ENCODE assay signal across 18 mouse cellular contexts in the genomic region with DNA sequence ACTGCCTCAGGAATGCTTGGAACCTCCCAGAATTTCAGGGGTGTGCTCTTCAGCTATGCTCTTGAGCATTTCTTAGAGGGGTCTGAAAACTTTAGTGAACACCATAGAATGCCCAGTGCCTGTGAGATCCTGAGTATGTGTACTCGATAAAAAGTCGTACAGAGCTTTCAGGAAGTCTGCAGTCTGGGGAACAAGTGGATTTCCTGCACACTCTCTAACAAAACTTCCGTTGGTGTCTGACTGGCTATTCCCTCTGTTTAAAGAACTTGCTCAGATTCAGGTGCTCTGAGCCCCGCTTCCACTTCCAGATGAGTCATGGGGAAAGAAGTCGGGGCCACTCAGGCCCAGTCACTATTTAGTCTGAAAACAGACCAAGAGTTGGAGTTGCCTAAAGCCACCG.
DNase-seq lines count a peak whose midpoint lies in the region; ATAC-seq lines count a peak whose summit lies in the region.
"Had no signal": no experiment of that assay in that cellular context is flagged by ENCODE, and none has a peak within 500 bp of the region (broad histone marks: within the 10 kb centered on the region; RNA-seq: fewer than 3 reads in every experiment).

No protein-coding gene starts in this region.

- no peaks in the 10 kb centered on the region for H3K27me3 ChIP-seq in heart, embryonic 14.5 days (ENCODE audit: control insufficient read depth, insufficient read depth, low read length)
- H3K27me3 ChIP-seq in heart, embryonic 12.5 days (replicated peaks) = no peaks in the 10 kb centered on the region
- H3K27me3 ChIP-seq in intestine, embryonic 15.5 days (replicated peaks) = no peaks in the 10 kb centered on the region
- no peaks in the 10 kb centered on the region for H3K27me3 ChIP-seq in forebrain, embryonic 11.5 days (ENCODE audit: control insufficient read depth, insufficient read depth, low read length)
- H3K27me3 ChIP-seq: forebrain, embryonic 13.5 days; limb, embryonic 13.5 days; liver, embryonic 15.5 days; Patski had no signal

- no peaks in the 10 kb centered on the region for H3K9me3 ChIP-seq in heart, embryonic 14.5 days (ENCODE audit: control insufficient read depth, low read length)
- no peaks in the 10 kb centered on the region for H3K9me3 ChIP-seq in heart, embryonic 12.5 days (replicated peaks)
- H3K9me3 ChIP-seq in intestine, embryonic 15.5 days = no peaks in the 10 kb centered on the region
- no peaks in the 10 kb centered on the region for H3K9me3 ChIP-seq in forebrain, embryonic 11.5 days (ENCODE audit: control insufficient read depth, low read length)
- H3K9me3 ChIP-seq: forebrain, embryonic 13.5 days; limb, embryonic 13.5 days; liver, embryonic 15.5 days; midbrain, embryonic 10.5 days had no signal

- no peak overlapping the region for H3K4me3 ChIP-seq in heart, embryonic 14.5 days (ENCODE audit: control insufficient read depth in 1 of 2, insufficient read depth in 1 of 2, low read depth in 1 of 2, low read length in 2 of 2)
- H3K4me3 ChIP-seq in heart, embryonic 12.5 days = no peak overlapping the region
- H3K4me3 ChIP-seq in intestine, embryonic 15.5 days (replicated peaks) = no peak overlapping the region
- H3K4me3 ChIP-seq in forebrain, embryonic 11.5 days (ENCODE audit: low read depth, low read length) = no peak overlapping the region
- H3K4me3 ChIP-seq: forebrain, embryonic 13.5 days; limb, embryonic 13.5 days; liver, embryonic 15.5 days; midbrain, embryonic 10.5 days had no signal

- no peak overlapping the region for H3K9ac ChIP-seq in heart, embryonic 14.5 days (ENCODE audit: low read length)
- H3K9ac ChIP-seq in heart, embryonic 12.5 days = no peak overlapping the region
- no peak overlapping the region for H3K9ac ChIP-seq in intestine, embryonic 15.5 days
- no peak overlapping the region for H3K9ac ChIP-seq in forebrain, embryonic 11.5 days (ENCODE audit: low read length)
- H3K9ac ChIP-seq: forebrain, embryonic 13.5 days; hindbrain, embryonic 14.5 days; limb, embryonic 13.5 days; liver, embryonic 15.5 days had no signal

- peak; percentile 17 for DNase-seq in brain, adult 2 months (ENCODE audit: low read depth, low spot score)
- DNase-seq in T-cell, adult 2 months (ENCODE audit: low spot score) = no peak
- DNase-seq in forebrain, embryonic 11.5 days (ENCODE audit: low spot score) = no peak
- DNase-seq: cerebellum, postnatal 14 days; gastrocnemius, postnatal 14 days; kidney, adult 11 months; thymus, postnatal 25 days had no signal

- no peak for ATAC-seq in heart, embryonic 14.5 days (ENCODE audit: insufficient number of reproducible peaks, insufficient read depth, low FRiP score, low read depth)
- ATAC-seq in heart, embryonic 12.5 days (ENCODE audit: insufficient number of reproducible peaks, low FRiP score) = no peak
- no peak; the same call in 1 of the 2 replicates for ATAC-seq in intestine, embryonic 15.5 days
- ATAC-seq in megakaryocyte progenitor cell, adult 5-6 weeks (replicated peaks; ENCODE audit: poor library complexity) = peak; percentile 45
- no peak for ATAC-seq in forebrain, embryonic 11.5 days (replicated peaks; ENCODE audit: low FRiP score)
- ATAC-seq: forebrain, embryonic 13.5 days; Patski had no signal

- 53% methylated on average over 6 of the region's 6 CpGs for WGBS in heart, embryonic 14.5 days
- 55% methylated on average over 6 of the region's 6 CpGs for WGBS in heart, embryonic 12.5 days
- WGBS in intestine, embryonic 15.5 days = 51% methylated on average over 6 of the region's 6 CpGs
- 89% methylated on average over 6 of the region's 6 CpGs for WGBS in forebrain, embryonic 11.5 days

- H3K36me3 ChIP-seq in heart, embryonic 14.5 days (ENCODE audit: control insufficient read depth, insufficient read depth, low read length) = no peaks in the 10 kb centered on the region
- no peaks in the 10 kb centered on the region for H3K36me3 ChIP-seq in heart, embryonic 12.5 days
- H3K36me3 ChIP-seq in intestine, embryonic 15.5 days = no peaks in the 10 kb centered on the region
- no peaks in the 10 kb centered on the region for H3K36me3 ChIP-seq in forebrain, embryonic 11.5 days (ENCODE audit: control insufficient read depth, insufficient read depth, low read length)
- H3K36me3 ChIP-seq: limb, embryonic 13.5 days; liver, embryonic 15.5 days; midbrain, embryonic 10.5 days had no signal

- peaks cover 6 to 7% of the 10 kb centered on the region in 2 experiments; a peak in 2 of 4 replicates for H3K4me1 ChIP-seq in heart, embryonic 14.5 days (ENCODE audit: control insufficient read depth in 2 of 2, insufficient read depth in 2 of 2, low read length in 2 of 2)
- no peaks in the 10 kb centered on the region for H3K4me1 ChIP-seq in heart, embryonic 12.5 days (replicated peaks)
- 0 out of 2 replicates have a peak, but pooled peaks cover 7% of the 10 kb centered on the region for H3K4me1 ChIP-seq in intestine, embryonic 15.5 days (replicated peaks)
- H3K4me1 ChIP-seq in forebrain, embryonic 11.5 days (replicated peaks; ENCODE audit: control insufficient read depth, insufficient read depth, low read length) = no peaks in the 10 kb centered on the region
- H3K4me1 ChIP-seq: forebrain, embryonic 13.5 days; limb, embryonic 13.5 days had no signal

- no peak overlapping the region for H3K4me2 ChIP-seq in heart, embryonic 14.5 days (ENCODE audit: low read length)
- no peak overlapping the region for H3K4me2 ChIP-seq in heart, embryonic 12.5 days
- no peak overlapping the region for H3K4me2 ChIP-seq in intestine, embryonic 15.5 days (replicated peaks)
- H3K4me2 ChIP-seq in forebrain, embryonic 11.5 days (ENCODE audit: low read depth, low read length, severe bottlenecking) = no peak overlapping the region
- H3K4me2 ChIP-seq: forebrain, embryonic 13.5 days; hindbrain, embryonic 14.5 days; limb, embryonic 13.5 days; liver, embryonic 15.5 days had no signal

- 0 out of 4 replicates have a peak overlapping the region, but pooled peaks have one; percentile 23 to 53 for H3K27ac ChIP-seq in heart, embryonic 14.5 days (replicated peaks in 1 of 2; ENCODE audit: control insufficient read depth in 1 of 2, insufficient read depth in 1 of 2, low read depth in 2 of 2, low read length in 2 of 2)
- H3K27ac ChIP-seq in heart, embryonic 12.5 days (ENCODE audit: poor library complexity, severe bottlenecking) = no peak overlapping the region
- peak overlapping the region; percentile 44; the same call in 1 of the 2 replicates for H3K27ac ChIP-seq in intestine, embryonic 15.5 days
- no peak overlapping the region for H3K27ac ChIP-seq in forebrain, embryonic 11.5 days (ENCODE audit: low read depth, low read length)
- H3K27ac ChIP-seq: forebrain, embryonic 13.5 days; hindbrain, embryonic 14.5 days; kidney, postnatal 0 days; limb, embryonic 13.5 days; liver, embryonic 15.5 days; midbrain, embryonic 10.5 days had no signal

Comparison
In these comparisons a context has a peak if more than half of its experiments do, and no peak if none do; other contexts are left out.
1. H3K27ac ChIP-seq: peak in heart, embryonic 14.5 days (2 of 2) and intestine, embryonic 15.5 days (single experiment); none in heart, embryonic 12.5 days (single experiment) and forebrain, embryonic 11.5 days (single experiment).